Mouse (Mus musculus): ENCODE measurements around the gene Tpk1. TPM values are rescaled to one million over a fixed set of nuclear protein-coding genes. Genes with fewer than 3 reads are reported as not detected.

Tpk1 gene
- polyA plus RNA-seq, 1 experiment from 2014 or later = 4.9 TPM

GRCm38 (mm10) chr6:43551410-43551809, 114.7 kb downstream of the Tpk1 start:
- 98% methylated on average over 1 of the region's 1 CpGs for WGBS
- no peak for DNase-seq (ENCODE audit: low spot score, missing footprints)
- Histone ChIP-seq H3K27me3 (ENCODE audit: control insufficient read depth, insufficient read depth, low read length) (no peaks in the 10 kb centered on the region), H3K4me1 (ENCODE audit: control insufficient read depth, insufficient read depth, low read length) (no peaks in the 10 kb centered on the region), H3K9me3 (ENCODE audit: control insufficient read depth, low read length) (no peaks in the 10 kb centered on the region), H3K36me3 (ENCODE audit: control insufficient read depth, insufficient read depth, low read length) (no peaks in the 10 kb centered on the region), H3K27ac (ENCODE audit: low read depth, low read length) (no peak overlapping the region), H3K4me2 (no peak overlapping the region), H3K9ac (ENCODE audit: low read length) (no peak overlapping the region), H3K4me3 (ENCODE audit: low read depth, low read length) (no peak overlapping the region)
- ATAC-seq (ENCODE audit: low FRiP score) = no peak

GRCm38 (mm10) chr6:43546537-43546936, 119.5 kb downstream of the Tpk1 start:
- WGBS = 86% methylated on average over 1 of the region's 1 CpGs
- Histone ChIP-seq H3K4me2 (no peak overlapping the region), H3K4me3 (ENCODE audit: low read depth, low read length) (no peak overlapping the region), H3K36me3 (ENCODE audit: control insufficient read depth, insufficient read depth, low read length) (no peaks in the 10 kb centered on the region), H3K4me1 (ENCODE audit: control insufficient read depth, insufficient read depth, low read length) (no peaks in the 10 kb centered on the region), H3K9ac (ENCODE audit: low read length) (no peak overlapping the region), H3K27me3 (ENCODE audit: control insufficient read depth, insufficient read depth, low read length) (no peaks in the 10 kb centered on the region), H3K27ac (ENCODE audit: low read depth, low read length) (no peak overlapping the region), H3K9me3 (ENCODE audit: control insufficient read depth, low read length) (no peaks in the 10 kb centered on the region)
- no peak for DNase-seq (ENCODE audit: low spot score, missing footprints)
- ATAC-seq (ENCODE audit: low FRiP score) = no peak

GRCm38 (mm10) chr6:43537252-43537870, 128.7 kb downstream of the Tpk1 start:
- Histone ChIP-seq H3K27me3 (ENCODE audit: control insufficient read depth, insufficient read depth, low read length) (no peaks in the 10 kb centered on the region), H3K4me3 (ENCODE audit: low read depth, low read length) (no peak overlapping the region), H3K27ac (ENCODE audit: low read depth, low read length) (no peak overlapping the region), H3K4me1 (ENCODE audit: control insufficient read depth, insufficient read depth, low read length) (no peaks in the 10 kb centered on the region), H3K4me2 (no peak overlapping the region), H3K9ac (ENCODE audit: low read length) (no peak overlapping the region), H3K9me3 (ENCODE audit: control insufficient read depth, low read length) (no peaks in the 10 kb centered on the region), H3K36me3 (ENCODE audit: control insufficient read depth, insufficient read depth, low read length) (no peaks in the 10 kb centered on the region)
- 80% methylated on average over 2 of the region's 2 CpGs for WGBS
- no peak for DNase-seq (ENCODE audit: low spot score, missing footprints)
- ATAC-seq (ENCODE audit: low FRiP score) = no peak

DNA sequence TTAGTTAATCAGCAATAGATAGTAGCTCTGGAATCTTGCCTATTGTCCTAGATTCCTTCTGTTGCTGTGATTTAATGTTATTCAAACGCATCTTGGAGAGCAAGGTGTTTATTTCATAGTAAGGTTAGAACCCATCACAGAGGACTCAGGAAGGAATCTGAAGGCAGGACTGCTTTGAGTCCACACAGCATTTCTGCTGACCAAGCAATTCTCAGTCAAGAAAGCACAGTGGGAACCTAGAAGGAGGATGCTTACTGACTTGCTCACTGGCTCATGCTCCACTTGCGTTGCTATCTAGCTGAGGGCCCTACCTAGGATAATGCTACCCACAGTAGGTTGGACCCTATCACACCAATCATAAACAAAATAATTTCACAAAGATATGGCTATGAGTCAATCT, 130.6 kb downstream of the Tpk1 start:
- Histone ChIP-seq H3K4me3 (ENCODE audit: low read depth, low read length) (no peak overlapping the region), H3K4me1 (ENCODE audit: control insufficient read depth, insufficient read depth, low read length) (no peaks in the 10 kb centered on the region), H3K36me3 (ENCODE audit: control insufficient read depth, insufficient read depth, low read length) (no peaks in the 10 kb centered on the region), H3K27me3 (ENCODE audit: control insufficient read depth, insufficient read depth, low read length) (no peaks in the 10 kb centered on the region), H3K27ac (ENCODE audit: low read depth, low read length) (no peak overlapping the region), H3K9me3 (ENCODE audit: control insufficient read depth, low read length) (no peaks in the 10 kb centered on the region), H3K4me2 (no peak overlapping the region), H3K9ac (ENCODE audit: low read length) (no peak overlapping the region)
- DNase-seq (ENCODE audit: low spot score, missing footprints) (no peak), ATAC-seq (ENCODE audit: low FRiP score) (no peak)
- 93% methylated on average over 2 of the region's 2 CpGs for WGBS

- Histone ChIP-seq H3K27me3 (ENCODE audit: control insufficient read depth, insufficient read depth, low read length) (no peaks in the 10 kb centered on the region), H3K4me3 (ENCODE audit: low read depth, low read length) (no peak overlapping the region), H3K36me3 (ENCODE audit: control insufficient read depth, insufficient read depth, low read length) (no peaks in the 10 kb centered on the region), H3K9ac (ENCODE audit: low read length) (no peak overlapping the region), H3K9me3 (ENCODE audit: control insufficient read depth, low read length) (no peaks in the 10 kb centered on the region), H3K4me1 (ENCODE audit: control insufficient read depth, insufficient read depth, low read length) (no peaks in the 10 kb centered on the region), H3K4me2 (no peak overlapping the region), H3K27ac (ENCODE audit: low read depth, low read length) (no peak overlapping the region)
- no peak for DNase-seq (ENCODE audit: low spot score, missing footprints)
- no peak for ATAC-seq (ENCODE audit: low FRiP score)
These were observed 132.8 kb downstream of the Tpk1 start for GRCm38 (mm10) chr6:43533323-43533722.

DNA sequence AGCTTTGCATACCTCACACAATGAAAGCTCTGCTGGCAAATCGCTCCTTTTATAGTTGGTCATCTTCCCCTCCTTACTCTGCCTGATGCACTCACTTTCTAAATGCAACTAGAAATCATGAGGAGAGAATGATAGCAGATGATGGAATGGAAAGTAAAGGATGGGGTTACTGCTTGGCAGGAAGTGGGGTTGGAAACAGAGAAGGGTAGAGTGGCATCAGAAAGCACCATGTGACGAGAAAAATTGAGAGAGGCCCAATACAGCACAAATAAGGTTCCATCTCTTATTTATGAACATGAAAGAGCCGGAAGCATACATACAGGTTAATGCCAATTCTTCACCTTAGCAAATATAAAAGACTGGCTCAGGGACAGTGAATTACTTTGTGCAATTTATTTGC, 133.3 kb downstream of the Tpk1 start:
- H3K4me1 ChIP-seq (ENCODE audit: control insufficient read depth, insufficient read depth, low read length) = no peaks in the 10 kb centered on the region
- H3K36me3 ChIP-seq (ENCODE audit: control insufficient read depth, insufficient read depth, low read length) = no peaks in the 10 kb centered on the region
- H3K4me2 ChIP-seq = no peak overlapping the region
- WGBS = 79% methylated on average over 3 of the region's 3 CpGs
- no peaks in the 10 kb centered on the region for H3K9me3 ChIP-seq (ENCODE audit: control insufficient read depth, low read length)
- no peak overlapping the region for H3K9ac ChIP-seq (ENCODE audit: low read length)
- ATAC-seq (ENCODE audit: low FRiP score) (no peak), DNase-seq (ENCODE audit: low spot score, missing footprints) (no peak)
- no peaks in the 10 kb centered on the region for H3K27me3 ChIP-seq (ENCODE audit: control insufficient read depth, insufficient read depth, low read length)
- no peak overlapping the region for H3K27ac ChIP-seq (ENCODE audit: low read depth, low read length)
- H3K4me3 ChIP-seq (ENCODE audit: low read depth, low read length) = no peak overlapping the region

DNA sequence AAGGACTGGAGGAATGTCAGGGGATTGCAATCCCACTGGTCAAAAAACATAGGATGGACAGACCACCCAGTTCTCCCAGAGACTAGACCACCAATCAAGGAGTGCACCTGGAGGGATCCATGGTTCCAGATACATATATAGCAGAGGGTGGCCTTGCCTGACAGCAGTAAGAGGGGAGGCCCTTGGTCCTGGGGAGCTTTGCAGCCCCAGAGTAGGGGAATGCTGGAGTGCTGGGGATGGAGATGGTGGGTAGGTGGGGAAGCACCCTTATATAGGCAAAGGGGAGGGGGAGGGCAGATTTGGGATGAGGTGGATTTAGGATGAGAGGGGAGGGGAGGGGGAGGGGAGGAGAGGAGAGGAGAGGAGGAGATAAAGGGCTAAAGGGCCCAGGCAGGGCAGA, 134.1 kb downstream of the Tpk1 start:
- Histone ChIP-seq H3K4me2 (no peak overlapping the region), H3K27me3 (ENCODE audit: control insufficient read depth, insufficient read depth, low read length) (no peaks in the 10 kb centered on the region), H3K27ac (ENCODE audit: low read depth, low read length) (no peak overlapping the region), H3K9ac (ENCODE audit: low read length) (no peak overlapping the region), H3K36me3 (ENCODE audit: control insufficient read depth, insufficient read depth, low read length) (no peaks in the 10 kb centered on the region), H3K9me3 (ENCODE audit: control insufficient read depth, low read length) (no peaks in the 10 kb centered on the region), H3K4me3 (ENCODE audit: low read depth, low read length) (no peak overlapping the region), H3K4me1 (ENCODE audit: control insufficient read depth, insufficient read depth, low read length) (no peaks in the 10 kb centered on the region)
- ATAC-seq (ENCODE audit: low FRiP score) = no peak
- no peak for DNase-seq (ENCODE audit: low spot score, missing footprints)

GRCm38 (mm10) chr6:43528996-43529395, 137.1 kb downstream of the Tpk1 start:
- H3K4me1 ChIP-seq (ENCODE audit: control insufficient read depth, insufficient read depth, low read length) = no peaks in the 10 kb centered on the region
- DNase-seq (ENCODE audit: low spot score, missing footprints) (no peak), ATAC-seq (ENCODE audit: low FRiP score) (no peak)
- 75% methylated on average over 3 of the region's 3 CpGs for WGBS
- H3K27ac ChIP-seq (ENCODE audit: low read depth, low read length) = no peak overlapping the region
- H3K27me3 ChIP-seq (ENCODE audit: control insufficient read depth, insufficient read depth, low read length) = no peaks in the 10 kb centered on the region
- no peak overlapping the region for H3K9ac ChIP-seq (ENCODE audit: low read length)
- no peak overlapping the region for H3K4me2 ChIP-seq
- H3K36me3 ChIP-seq (ENCODE audit: control insufficient read depth, insufficient read depth, low read length) = no peaks in the 10 kb centered on the region
- no peaks in the 10 kb centered on the region for H3K9me3 ChIP-seq (ENCODE audit: control insufficient read depth, low read length)
- no peak overlapping the region for H3K4me3 ChIP-seq (ENCODE audit: low read depth, low read length)

DNA sequence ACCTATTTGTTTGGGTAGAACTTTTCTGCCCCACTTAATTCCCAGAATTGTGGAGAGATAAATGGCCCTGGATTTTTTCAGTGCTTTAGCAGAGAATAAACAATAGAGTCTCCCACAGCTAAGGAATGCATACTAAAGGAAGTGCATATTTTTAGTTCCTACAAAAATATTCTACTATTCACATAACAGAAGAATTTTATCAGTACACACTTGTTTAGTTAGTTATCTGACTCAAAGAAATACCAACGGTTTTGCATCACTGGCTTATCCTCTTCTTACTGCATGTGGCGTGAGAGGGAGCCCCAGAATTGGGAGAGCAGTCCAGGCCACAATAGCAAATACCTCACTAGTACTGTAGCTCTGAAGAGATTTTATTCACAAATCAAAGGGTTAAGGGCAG, 141.1 kb downstream of the Tpk1 start:
- Histone ChIP-seq H3K36me3 (ENCODE audit: control insufficient read depth, insufficient read depth, low read length) (no peaks in the 10 kb centered on the region), H3K4me1 (ENCODE audit: control insufficient read depth, insufficient read depth, low read length) (peaks cover 2% of the 10 kb centered on the region; the same call in 1 of the 2 replicates), H3K4me3 (ENCODE audit: low read depth, low read length) (no peak overlapping the region), H3K4me2 (no peak overlapping the region), H3K27ac (ENCODE audit: low read depth, low read length) (no peak overlapping the region), H3K27me3 (ENCODE audit: control insufficient read depth, insufficient read depth, low read length) (no peaks in the 10 kb centered on the region), H3K9ac (ENCODE audit: low read length) (no peak overlapping the region), H3K9me3 (ENCODE audit: control insufficient read depth, low read length) (no peaks in the 10 kb centered on the region)
- WGBS = 68% methylated on average over 2 of the region's 2 CpGs
- ATAC-seq (ENCODE audit: low FRiP score) (no peak), DNase-seq (ENCODE audit: low spot score, missing footprints) (no peak)

DNA sequence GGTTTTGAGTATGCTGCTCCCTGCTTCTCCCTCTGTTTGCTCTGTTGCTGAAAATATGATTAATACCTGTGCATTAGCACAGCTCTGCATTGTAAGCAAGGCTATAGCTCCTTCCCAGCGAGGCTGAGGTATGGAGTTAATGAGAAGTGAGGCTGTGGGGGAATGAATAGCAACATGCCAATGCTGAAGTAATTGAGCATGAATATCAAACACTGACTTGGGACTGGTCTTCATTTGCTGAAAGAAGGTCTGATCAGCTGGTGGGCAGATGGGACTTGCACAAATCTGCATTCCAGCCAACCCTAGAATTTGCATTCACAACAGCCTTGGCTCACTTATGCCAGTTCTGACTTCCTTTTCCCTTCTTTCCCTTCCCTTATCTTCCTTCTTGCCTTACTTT, 144.0 kb downstream of the Tpk1 start:
- Histone ChIP-seq H3K9me3 (ENCODE audit: control insufficient read depth, low read length) (no peaks in the 10 kb centered on the region), H3K27me3 (ENCODE audit: control insufficient read depth, insufficient read depth, low read length) (no peaks in the 10 kb centered on the region), H3K9ac (ENCODE audit: low read length) (no peak overlapping the region), H3K4me2 (no peak overlapping the region), H3K4me3 (ENCODE audit: low read depth, low read length) (no peak overlapping the region), H3K4me1 (ENCODE audit: control insufficient read depth, insufficient read depth, low read length) (peaks cover 2% of the 10 kb centered on the region; the same call in 1 of the 2 replicates), H3K27ac (ENCODE audit: low read depth, low read length) (no peak overlapping the region), H3K36me3 (ENCODE audit: control insufficient read depth, insufficient read depth, low read length) (no peaks in the 10 kb centered on the region)
- ATAC-seq (ENCODE audit: low FRiP score) = no peak
- no peak for DNase-seq (ENCODE audit: low spot score, missing footprints)
- WGBS = 48% methylated on average over 1 of the region's 1 CpGs
